Mouse (Mus musculus) heart, adult 2 months (tissue): ENCODE results near the gene Hyal3. TPM values are rescaled to one million over a fixed set of nuclear protein-coding genes. Genes with fewer than 3 reads are reported as not detected.
A peak's percentile ranks its signal among the peaks of the same experiment; 100 is the strongest.

Experiments used
- DNase-seq, 2 experiments: peaks; one replicate each; pipeline ENCODE4 v3.0.0; 2021
- H3K27ac ChIP-seq: fragments of 200-600 bp; 2 replicates; pipeline ENCODE4 v1.8.1; 2022
- H3K27me3 ChIP-seq: fragments of 200-500 bp; 2 replicates; pipeline ENCODE4 v1.6.1; 2012; ENCODE audit warnings: mild to moderate bottlenecking, low read length, inconsistent platforms, mixed read lengths; ENCODE audit not compliant: control insufficient read depth, insufficient read depth
- H3K36me3 ChIP-seq: fragments of 200-500 bp; 2 replicates; pipeline ENCODE4 v1.6.1; 2012; ENCODE audit warnings: low read length, inconsistent platforms; ENCODE audit not compliant: control insufficient read depth, insufficient read depth
- H3K4me1 ChIP-seq: fragments of 200-500 bp; 2 replicates; pipeline ENCODE4 v1.6.1; 2011; ENCODE audit warnings: low read length; ENCODE audit not compliant: control insufficient read depth, insufficient read depth
- H3K4me3 ChIP-seq: fragments of 200-600 bp; 2 replicates; pipeline ENCODE4 v1.8.1; 2022
- H3K79me2 ChIP-seq: fragments of 200-500 bp; replicated peaks from 2 replicates; pipeline ENCODE4 v1.6.1; 2012; ENCODE audit warnings: mild to moderate bottlenecking, inconsistent platforms, low read length, moderate library complexity, mixed read lengths; ENCODE audit not compliant: control insufficient read depth, insufficient read depth
- H3K9ac ChIP-seq: fragments of 200-500 bp; 2 replicates; pipeline ENCODE4 v1.6.1; 2012; ENCODE audit warnings: low read depth, mild to moderate bottlenecking, control low read depth, inconsistent platforms, low read length, mixed read lengths
- CTCF ChIP-seq: fragments of 200-600 bp; IDR thresholded peaks from 2 replicates; pipeline ENCODE4 v1.8.1; 2022; ENCODE audit warnings: antibody characterized with exemption, mild to moderate bottlenecking, moderate library complexity
- EP300 ChIP-seq: fragments of 200-500 bp; IDR thresholded peaks from 2 replicates; pipeline ENCODE4 v1.6.1; 2011; ENCODE audit warnings: low read depth, low read length, control low read depth; ENCODE audit not compliant: insufficient read depth
- POLR2A ChIP-seq: fragments of 200-500 bp; IDR thresholded peaks from 2 replicates; pipeline ENCODE4 v1.6.1; 2011; ENCODE audit warnings: mild to moderate bottlenecking, low read depth, low read length, control low read depth; ENCODE audit not compliant: insufficient read depth
- WGBS: fragments of 180-500 bp; shearing (Covaris S2); methylation state at CpG from one replicate; pipeline ENCODE4 v1.1.7; 2018; 5-methylcytosine and 5-hydroxymethylcytosine counted together
- intact Hi-C: fragments of 180-260 bp; cut with DNase I; formaldehyde crosslinking; loops from one replicate; pipeline ENCODE4 v1.15.1; 2025
- polyA plus RNA-seq: library from polyadenylated mRNA; depleted of rRNA; stranded (reverse); fragments of >200 nt; gene quantifications from 2 replicates; pipeline ENCODE4 v1.2.3, GENCODE M21; 2012
- total RNA-seq, 2 experiments: library from RNA; stranded (reverse); gene quantifications; 2 replicates each; pipeline ENCODE4 v1.2.3; 2021

Gene Hyal3
- total and polyA plus RNA-seq, 3 experiments = 0.29 to 0.34 (median 0.31) TPM

DNA sequence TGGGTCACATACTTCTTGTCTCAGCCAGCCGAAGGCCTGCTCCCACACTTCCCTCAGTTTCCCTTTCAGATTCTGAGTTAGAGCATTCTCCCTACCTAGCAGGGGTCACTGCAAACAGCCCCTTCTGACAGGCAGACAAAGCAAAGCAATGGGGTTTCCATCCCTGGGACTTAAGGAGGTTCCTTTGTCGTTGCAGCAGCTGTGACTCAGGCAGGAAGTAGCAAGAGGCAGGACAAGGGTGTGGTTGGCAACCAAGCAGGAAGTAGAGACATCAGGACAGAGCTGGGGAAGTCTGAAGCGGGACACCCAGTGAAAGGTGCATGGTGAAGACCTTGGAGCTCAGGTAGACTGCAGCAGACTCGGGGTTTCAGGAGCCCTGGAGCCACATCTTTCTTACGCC is 43.9 kb downstream of the Hyal3 start:
- peak overlapping the region; percentile 89 for H3K27ac ChIP-seq
- 36% methylated on average over 5 of the region's 5 CpGs for WGBS
- H3K79me2 ChIP-seq = peaks cover 4% of the 10 kb centered on the region
- peak overlapping the region; percentile 37 for H3K9ac ChIP-seq
- H3K4me1 ChIP-seq = peaks cover 59% of the 10 kb centered on the region
- H3K27me3 ChIP-seq = no peaks in the 10 kb centered on the region
- TF ChIP-seq POLR2A (peak; percentile 65), CTCF (no peak), EP300 (peak; percentile 95)
- intact Hi-C loops = no loop called here
- peak; percentile 60 to 78 for DNase-seq
- peaks cover 12% of the 10 kb centered on the region for H3K36me3 ChIP-seq
- peak overlapping the region; percentile 29 for H3K4me3 ChIP-seq

DNA sequence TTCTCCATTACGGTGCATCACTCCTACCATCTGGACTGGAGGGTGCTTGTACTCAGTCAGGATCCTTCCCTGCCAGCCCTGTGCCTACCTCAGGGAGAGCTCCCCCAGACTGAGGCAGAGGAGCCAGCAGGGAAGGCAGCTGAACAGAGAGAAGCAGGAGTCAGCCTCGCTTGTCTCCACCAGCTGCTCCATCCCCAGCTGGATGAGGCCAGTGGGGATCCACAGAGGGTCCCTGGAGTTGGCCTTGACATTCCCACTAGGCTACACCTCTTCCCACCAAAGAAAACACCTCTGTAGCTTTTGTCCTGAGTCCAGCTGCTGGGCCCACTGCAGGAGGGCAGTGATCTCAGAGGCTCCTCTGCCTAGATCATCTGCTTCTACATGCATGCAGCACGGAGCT is 44.3 kb downstream of the Hyal3 start:
- peak overlapping the region; percentile 37 for H3K9ac ChIP-seq
- no peak for TF ChIP-seq CTCF
- TF ChIP-seq EP300 = no peak
- no peak for TF ChIP-seq POLR2A
- H3K79me2 ChIP-seq = peaks cover 4% of the 10 kb centered on the region
- no peak for DNase-seq
- peaks cover 55% of the 10 kb centered on the region for H3K4me1 ChIP-seq
- H3K36me3 ChIP-seq = peaks cover 14% of the 10 kb centered on the region
- H3K27me3 ChIP-seq = no peaks in the 10 kb centered on the region
- intact Hi-C loops = no loop called here
- peak overlapping the region; percentile 89 for H3K27ac ChIP-seq
- 48% methylated on average over 3 of the region's 3 CpGs for WGBS
- H3K4me3 ChIP-seq = peak overlapping the region; percentile 29; the same call in 1 of the 2 replicates

DNA sequence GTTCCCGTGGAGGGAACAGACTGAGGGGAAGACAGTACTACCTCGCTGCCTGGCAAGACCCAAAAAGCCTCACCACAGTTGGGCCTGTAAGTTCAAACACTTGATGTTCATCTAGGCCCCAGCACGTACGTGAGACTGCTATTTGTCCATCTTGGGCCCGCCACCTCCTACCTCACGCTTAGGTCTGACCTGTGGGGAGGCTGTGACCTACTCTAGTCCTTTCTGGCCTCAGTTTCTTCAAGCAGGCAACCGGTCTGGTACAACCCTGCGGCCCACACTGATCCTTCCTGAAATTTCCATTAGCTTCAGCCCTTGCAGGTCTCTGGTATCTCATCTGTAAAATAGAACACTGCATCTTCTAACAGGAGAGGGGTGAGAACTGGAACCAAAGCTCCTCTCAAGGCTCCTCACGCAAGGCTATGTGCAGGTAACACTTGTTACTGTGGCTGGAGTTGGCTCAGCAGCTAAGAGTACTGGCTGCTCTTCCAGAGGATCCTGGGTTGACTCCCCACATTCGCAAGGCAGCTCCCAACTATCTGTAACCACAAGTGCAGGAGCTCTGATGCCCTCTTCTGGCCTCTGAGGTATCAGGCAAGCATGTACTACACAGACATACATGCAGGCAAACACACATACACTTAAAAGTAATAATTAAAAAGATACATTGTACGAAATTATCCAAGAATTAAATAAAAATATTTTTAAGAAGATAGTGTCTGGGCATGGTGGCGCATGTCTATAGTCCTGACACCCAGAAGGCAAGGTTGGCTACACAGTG is 44.9 kb downstream of the Hyal3 start:
- intact Hi-C loops = loop anchor here (1.0 kb wide), 1 partner anchor 19 kb away; no protein-coding TSS in a partner anchor
- Histone ChIP-seq H3K36me3 (peaks cover 12% of the 10 kb centered on the region), H3K4me3 (no peak overlapping the region; the same call in 1 of the 2 replicates), H3K27ac (peak overlapping the region; percentile 89), H3K27me3 (no peaks in the 10 kb centered on the region), H3K9ac (no peak overlapping the region), H3K4me1 (peaks cover 50% of the 10 kb centered on the region), H3K79me2 (peaks cover 4% of the 10 kb centered on the region)
- TF ChIP-seq POLR2A (no peak), CTCF (peak; percentile 53)
- 71% methylated on average over 12 of the region's 12 CpGs for WGBS
- peak; percentile 24 to 31 for DNase-seq

DNA sequence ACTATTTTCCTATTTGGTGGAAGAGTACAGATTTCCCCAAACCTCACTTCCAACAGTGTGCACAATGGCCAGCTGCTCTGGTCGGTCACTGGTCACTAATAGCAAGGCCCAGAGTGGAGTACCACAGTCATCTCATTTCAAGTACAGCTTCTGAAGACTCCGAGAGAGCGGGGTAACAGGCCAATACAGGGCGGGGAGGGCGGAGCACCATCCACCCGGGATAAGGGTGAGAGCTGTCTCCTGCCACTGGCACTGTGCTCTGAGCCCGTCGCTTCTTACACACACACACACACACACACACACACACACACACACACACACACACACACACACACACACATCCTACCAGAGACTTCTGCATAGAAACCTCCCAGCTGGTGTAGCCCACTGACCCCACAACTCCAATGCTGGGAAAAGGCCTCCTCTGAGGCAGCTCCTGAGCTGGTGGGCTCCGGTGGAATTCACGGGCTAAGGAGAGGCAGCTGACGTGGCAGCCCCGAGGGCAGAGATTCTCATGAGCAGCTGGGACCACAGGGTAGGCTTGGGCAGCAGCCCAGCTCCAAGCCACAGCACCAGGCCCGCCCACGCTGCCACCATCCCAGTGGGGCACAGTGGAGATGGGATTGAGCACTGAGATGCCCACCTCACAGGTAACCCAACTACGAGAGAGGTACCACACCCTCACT is 45.7 kb downstream of the Hyal3 start:
- Histone ChIP-seq H3K27ac (peak overlapping the region; percentile 89), H3K9ac (peak overlapping the region; percentile 44), H3K4me3 (peak overlapping the region; percentile 17; the same call in 1 of the 2 replicates), H3K36me3 (peaks cover 12% of the 10 kb centered on the region), H3K27me3 (no peaks in the 10 kb centered on the region), H3K79me2 (peaks cover 4% of the 10 kb centered on the region), H3K4me1 (peaks cover 46% of the 10 kb centered on the region)
- TF ChIP-seq POLR2A (no peak), CTCF (no peak), EP300 (no peak)
- intact Hi-C loops = loop anchor here (1.0 kb wide), 1 partner anchor 18 kb away; no protein-coding TSS in a partner anchor
- WGBS = 31% methylated on average over 15 of the region's 15 CpGs
- peak; percentile 17 to 33 for DNase-seq

DNA sequence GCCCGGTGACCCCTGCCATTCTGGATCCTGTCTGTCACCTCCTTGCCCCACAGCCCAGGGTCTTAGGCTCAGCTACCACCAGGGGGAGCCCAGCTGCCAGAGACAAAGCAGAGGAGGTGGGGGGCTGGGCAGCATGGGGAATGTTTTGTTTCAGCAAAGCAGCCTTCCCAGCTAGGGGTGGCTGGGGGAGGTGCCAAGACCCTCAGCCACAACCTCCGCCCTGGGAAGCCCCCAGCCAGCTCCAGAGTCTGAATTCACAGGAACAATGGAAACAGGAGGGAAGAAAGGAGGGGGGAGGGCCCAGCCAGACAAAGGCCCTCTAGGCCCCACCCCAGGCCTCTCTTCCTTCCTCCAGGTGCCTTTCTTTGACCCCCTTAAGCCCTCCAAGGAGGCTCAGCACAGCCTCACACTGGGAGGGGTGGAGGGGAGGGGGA is 46.2 kb downstream of the Hyal3 start:
- TF ChIP-seq CTCF (peak; percentile 92), EP300 (0 out of 2 replicates have a peak, but pooled peaks have one; percentile 38), POLR2A (no peak)
- H3K36me3 ChIP-seq = peaks cover 10% of the 10 kb centered on the region
- peak; percentile 84 to 87 for DNase-seq
- H3K79me2 ChIP-seq = peaks cover 4% of the 10 kb centered on the region
- H3K4me3 ChIP-seq = peak overlapping the region; percentile 17; the same call in 1 of the 2 replicates
- H3K9ac ChIP-seq = peak overlapping the region; percentile 44
- intact Hi-C loops = loop anchor here (1.0 kb wide), 1 partner anchor 17 kb away; no protein-coding TSS in a partner anchor
- H3K27ac ChIP-seq = peak overlapping the region; percentile 87
- peaks cover 49% of the 10 kb centered on the region for H3K4me1 ChIP-seq
- H3K27me3 ChIP-seq = no peaks in the 10 kb centered on the region
- 0% methylated on average over 2 of the region's 2 CpGs for WGBS
